Mouse (Mus musculus): Measurements from ENCODE around the gene Fam47c.

The Fam47c gene

DNA sequence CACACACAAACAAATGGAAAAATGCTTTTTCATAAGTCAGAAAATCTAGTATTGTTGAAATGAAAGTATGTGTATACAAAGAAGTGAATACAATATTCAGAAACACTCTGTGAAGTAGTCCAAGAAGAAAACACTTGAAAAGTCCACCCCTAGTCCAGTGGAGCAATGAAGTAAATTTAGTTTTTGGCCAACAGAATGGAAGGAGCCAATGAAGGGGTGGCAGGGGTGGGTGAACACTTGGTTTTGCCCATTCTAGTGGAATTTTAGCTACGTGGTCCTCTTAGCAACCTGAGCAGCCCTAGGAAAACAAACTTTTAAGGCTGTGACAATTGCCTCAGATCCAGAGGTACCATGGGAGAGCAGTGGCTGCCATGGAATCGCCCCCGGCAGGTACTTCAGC is at the start of gene Fam47c:
Gene Fam47c, plus strand, starts transcription at position 301 of the 400 bp plus-strand sequence.
- no peak for DNase-seq (ENCODE audit: low spot score in 2 of 2)

- no peak for DNase-seq (ENCODE audit: low spot score in 2 of 2)
Observed at GRCm38 (mm10) chrX:78769408-78769807, 31.8 kb downstream of the Fam47c start.

DNA sequence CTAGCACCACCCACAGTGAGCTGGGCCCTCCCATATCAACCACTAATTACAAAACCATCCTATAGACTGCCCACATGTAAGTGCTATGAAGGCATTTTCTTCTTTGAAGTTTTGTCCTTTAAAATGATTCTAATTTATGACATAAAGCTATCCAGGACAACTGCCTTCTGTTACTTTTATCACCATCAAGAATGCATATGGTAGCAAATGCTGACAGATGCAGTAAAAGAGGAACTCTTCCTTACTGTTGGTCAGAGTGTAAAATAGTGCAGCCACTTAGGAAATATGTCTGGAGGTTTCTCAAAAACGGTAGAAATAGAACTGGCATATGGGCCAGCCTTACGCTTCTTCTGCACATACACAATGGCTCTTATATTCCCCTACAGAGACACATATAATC is 39.5 kb downstream of the Fam47c start:
- no peak for DNase-seq (ENCODE audit: low spot score in 2 of 2)

Data from spleen, postnatal 4 days (tissue).